Mouse (Mus musculus) adipose tissue, adult 10 weeks (tissue): Measurements from ENCODE around the gene Kctd20. TPM values are rescaled to one million over a fixed set of nuclear protein-coding genes. Genes with fewer than 3 reads are reported as not detected.

Experiments used
- polyA plus RNA-seq: library from polyadenylated mRNA; stranded (reverse); fragments of 350-450 nt; fragmentation: Illumina TruSeq; extraction: RNeasy Lipid Tissue Mini Kit (QIAGEN cat#74804); gene quantifications from one replicate; pipeline ENCODE4 v1.2.3, GENCODE M21; 2014; ENCODE audit warnings: low read depth, low replicate concordance

The Kctd20 gene
- 37.2 TPM for polyA plus RNA-seq

GRCm38 (mm10) chr17:28951831-28952799, at the start of gene Kctd20:
TSS of gene Kctd20 (plus strand) at chr17:28951950.

DNA sequence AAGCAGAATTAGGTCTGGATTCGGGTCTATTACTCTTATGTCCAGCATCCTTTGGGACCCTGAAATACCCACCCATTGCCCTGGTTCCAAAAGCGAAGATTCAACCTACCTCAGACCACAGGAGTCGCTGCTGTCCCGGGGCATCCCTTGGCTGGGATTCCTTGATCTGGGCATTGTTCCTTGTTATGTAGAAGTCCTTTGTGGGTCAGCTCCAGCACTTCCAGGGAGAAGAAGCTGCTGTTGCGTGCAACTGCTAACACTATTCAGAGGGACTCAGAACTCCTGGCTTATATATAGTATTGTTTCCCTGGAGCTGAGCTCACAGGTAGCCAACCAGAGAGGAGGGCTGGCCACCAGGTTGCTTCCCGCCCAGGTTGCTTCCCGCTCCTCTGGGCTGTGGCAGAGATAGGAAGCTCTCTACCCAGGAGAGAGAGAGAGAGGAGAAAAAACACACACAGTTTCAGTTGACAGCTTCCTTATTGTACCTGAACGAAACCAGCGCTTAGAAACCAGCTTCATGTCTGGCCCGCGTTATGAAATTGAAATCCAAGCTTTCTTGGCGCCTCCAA, 36.6 kb upstream of the Kctd20 start, which contains the start of gene 4930539E08Rik:
4930539E08Rik (minus strand) TSS at position 265 of the 569 bp plus-strand sequence.

DNA sequence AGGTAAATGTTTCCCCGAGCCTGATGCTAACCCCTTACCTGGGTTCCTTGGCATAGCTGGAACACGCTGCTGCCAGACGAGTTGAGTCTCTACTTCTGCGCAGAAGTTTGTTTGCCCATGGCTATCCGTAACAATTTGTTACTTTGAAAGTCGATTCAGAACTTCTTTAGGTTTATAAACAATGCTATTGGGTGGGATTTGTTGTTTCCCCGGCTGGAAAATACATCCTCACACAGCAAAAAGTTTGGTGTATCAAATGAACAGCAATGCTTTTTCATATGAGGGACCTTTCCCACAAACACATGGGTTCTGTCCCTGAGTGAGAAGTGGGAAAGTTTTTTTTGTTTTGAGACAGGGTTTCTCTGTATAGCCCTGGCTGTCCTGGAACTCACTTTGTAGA, 8.0 kb upstream of the Kctd20 start, which contains the start of gene Pxt1:
Pxt1 (minus strand) TSS at position 101 of the 400 bp plus-strand sequence.

GRCm38 (mm10) chr17:29007641-29008325, 56.0 kb downstream of the Kctd20 start, which contains the start of gene Stk38:
TSS of gene Stk38 (minus strand) at chr17:29007995.

Other genes starting within 250 kb of the Kctd20 start
- gene AC170998.1, start 225.9 kb upstream of the Kctd20 start, polyA plus RNA-seq: not detected
- 31.0 TPM for gene Mapk13, start 182.7 kb upstream of the Kctd20 start, polyA plus RNA-seq
- gene Brpf3, start 150.9 kb upstream of the Kctd20 start, polyA plus RNA-seq: 33.7 TPM
- 1.5 TPM for gene Pnpla1, start 93.5 kb upstream of the Kctd20 start, polyA plus RNA-seq
- gene 4930539E08Rik, start 36.6 kb upstream of the Kctd20 start, polyA plus RNA-seq: 0.42 TPM
- 2.5 TPM for gene Pxt1, start 8.1 kb upstream of the Kctd20 start, polyA plus RNA-seq
- 70.6 TPM for gene Stk38, start 56.0 kb downstream of the Kctd20 start, polyA plus RNA-seq
- gene Srsf3, start 80.7 kb downstream of the Kctd20 start, polyA plus RNA-seq: 133 TPM
- 42.9 TPM for gene Cdkn1a, start 139.0 kb downstream of the Kctd20 start, polyA plus RNA-seq
- 10.0 TPM for gene Rab44, start 162.2 kb downstream of the Kctd20 start, polyA plus RNA-seq